Mouse (Mus musculus): ENCODE measurements around the gene Hrh2. TPM values are rescaled to one million over a fixed set of nuclear protein-coding genes. Genes with fewer than 3 reads are reported as not detected.

The Hrh2 gene
- polyA plus RNA-seq, 1 experiment: 0.53 TPM

- H3K27ac ChIP-seq (ENCODE audit: insufficient read depth, low read depth, low read length): no peak overlapping the region
- H3K36me3 ChIP-seq (ENCODE audit: control insufficient read depth, insufficient read depth, low read length): no peaks in the 10 kb centered on the region
- no peaks in the 10 kb centered on the region for H3K4me1 ChIP-seq (ENCODE audit: control insufficient read depth, insufficient read depth, low read length)
- 81% methylated on average over 15 of the region's 15 CpGs for WGBS
- no peaks in the 10 kb centered on the region for H3K27me3 ChIP-seq (replicated peaks; ENCODE audit: control insufficient read depth, insufficient read depth, low read length)
- no peak for DNase-seq
- H3K4me3 ChIP-seq (ENCODE audit: insufficient read depth, low read depth, low read length): no peak overlapping the region
- TF ChIP-seq POLR2A (IDR thresholded peaks at IDR 0.05; ENCODE audit: low read depth, low read length) (no peak), CTCF (conservative IDR thresholded peaks at IDR 0.05; ENCODE audit: insufficient read depth, insufficient read length, low read depth, low read length) (no peak)
Observed at GRCm38 (mm10) chr13:54262741-54263510, 71.0 kb downstream of the Hrh2 start.

- Histone ChIP-seq H3K36me3 (ENCODE audit: control insufficient read depth, insufficient read depth, low read length) (no peaks in the 10 kb centered on the region), H3K27me3 (replicated peaks; ENCODE audit: control insufficient read depth, insufficient read depth, low read length) (no peaks in the 10 kb centered on the region), H3K4me3 (ENCODE audit: insufficient read depth, low read depth, low read length) (no peak overlapping the region), H3K27ac (ENCODE audit: insufficient read depth, low read depth, low read length) (no peak overlapping the region), H3K4me1 (ENCODE audit: control insufficient read depth, insufficient read depth, low read length) (no peaks in the 10 kb centered on the region)
- no peak for DNase-seq
- TF ChIP-seq CTCF (conservative IDR thresholded peaks at IDR 0.05; ENCODE audit: insufficient read depth, insufficient read length, low read depth, low read length) (no peak), POLR2A (IDR thresholded peaks at IDR 0.05; ENCODE audit: low read depth, low read length) (no peak)
- WGBS: 77% methylated on average over 6 of the region's 6 CpGs
Observed at GRCm38 (mm10) chr13:54263641-54264040, 71.7 kb downstream of the Hrh2 start.

- TF ChIP-seq CTCF (conservative IDR thresholded peaks at IDR 0.05; ENCODE audit: insufficient read depth, insufficient read length, low read depth, low read length) (no peak), POLR2A (IDR thresholded peaks at IDR 0.05; ENCODE audit: low read depth, low read length) (no peak)
- no peak for DNase-seq
- no peak overlapping the region for H3K27ac ChIP-seq (ENCODE audit: insufficient read depth, low read depth, low read length)
- 29% methylated on average over 9 of the region's 9 CpGs for WGBS
- no peaks in the 10 kb centered on the region for H3K36me3 ChIP-seq (ENCODE audit: control insufficient read depth, insufficient read depth, low read length)
- no peaks in the 10 kb centered on the region for H3K27me3 ChIP-seq (replicated peaks; ENCODE audit: control insufficient read depth, insufficient read depth, low read length)
- H3K4me1 ChIP-seq (ENCODE audit: control insufficient read depth, insufficient read depth, low read length): no peaks in the 10 kb centered on the region
- H3K4me3 ChIP-seq (ENCODE audit: insufficient read depth, low read depth, low read length): no peak overlapping the region
Observed at GRCm38 (mm10) chr13:54266472-54266871, 74.5 kb downstream of the Hrh2 start.

- Histone ChIP-seq H3K4me3 (ENCODE audit: insufficient read depth, low read depth, low read length) (no peak overlapping the region), H3K4me1 (ENCODE audit: control insufficient read depth, insufficient read depth, low read length) (no peaks in the 10 kb centered on the region), H3K27me3 (replicated peaks; ENCODE audit: control insufficient read depth, insufficient read depth, low read length) (no peaks in the 10 kb centered on the region), H3K27ac (ENCODE audit: insufficient read depth, low read depth, low read length) (no peak overlapping the region), H3K36me3 (ENCODE audit: control insufficient read depth, insufficient read depth, low read length) (no peaks in the 10 kb centered on the region)
- no peak for TF ChIP-seq CTCF (conservative IDR thresholded peaks at IDR 0.05; ENCODE audit: insufficient read depth, insufficient read length, low read depth, low read length)
- no peak for TF ChIP-seq POLR2A (IDR thresholded peaks at IDR 0.05; ENCODE audit: low read depth, low read length)
- WGBS: 82% methylated on average over 2 of the region's 3 CpGs
- no peak for DNase-seq
Observed at GRCm38 (mm10) chr13:54269087-54269486, 77.2 kb downstream of the Hrh2 start.

GRCm38 (mm10) chr13:54269628-54270027, 77.7 kb downstream of the Hrh2 start:
- H3K4me3 ChIP-seq (ENCODE audit: insufficient read depth, low read depth, low read length): no peak overlapping the region
- no peak for DNase-seq
- TF ChIP-seq POLR2A (IDR thresholded peaks at IDR 0.05; ENCODE audit: low read depth, low read length): no peak
- no peak for TF ChIP-seq CTCF (conservative IDR thresholded peaks at IDR 0.05; ENCODE audit: insufficient read depth, insufficient read length, low read depth, low read length)
- H3K27ac ChIP-seq (ENCODE audit: insufficient read depth, low read depth, low read length): no peak overlapping the region
- H3K4me1 ChIP-seq (ENCODE audit: control insufficient read depth, insufficient read depth, low read length): no peaks in the 10 kb centered on the region
- H3K27me3 ChIP-seq (replicated peaks; ENCODE audit: control insufficient read depth, insufficient read depth, low read length): no peaks in the 10 kb centered on the region
- no peaks in the 10 kb centered on the region for H3K36me3 ChIP-seq (ENCODE audit: control insufficient read depth, insufficient read depth, low read length)
- WGBS: 60% methylated on average over 8 of the region's 8 CpGs

GRCm38 (mm10) chr13:54272076-54272475, 80.1 kb downstream of the Hrh2 start:
- 88% methylated on average over 7 of the region's 7 CpGs for WGBS
- Histone ChIP-seq H3K36me3 (ENCODE audit: control insufficient read depth, insufficient read depth, low read length) (no peaks in the 10 kb centered on the region), H3K4me1 (ENCODE audit: control insufficient read depth, insufficient read depth, low read length) (no peaks in the 10 kb centered on the region), H3K27me3 (replicated peaks; ENCODE audit: control insufficient read depth, insufficient read depth, low read length) (no peaks in the 10 kb centered on the region; the same call in 1 of the 2 replicates), H3K4me3 (ENCODE audit: insufficient read depth, low read depth, low read length) (no peak overlapping the region), H3K27ac (ENCODE audit: insufficient read depth, low read depth, low read length) (no peak overlapping the region)
- DNase-seq: no peak
- no peak for TF ChIP-seq CTCF (conservative IDR thresholded peaks at IDR 0.05; ENCODE audit: insufficient read depth, insufficient read length, low read depth, low read length)
- no peak for TF ChIP-seq POLR2A (IDR thresholded peaks at IDR 0.05; ENCODE audit: low read depth, low read length)

- no peaks in the 10 kb centered on the region; the same call in 1 of the 2 replicates for H3K27me3 ChIP-seq (replicated peaks; ENCODE audit: control insufficient read depth, insufficient read depth, low read length)
- TF ChIP-seq POLR2A (IDR thresholded peaks at IDR 0.05; ENCODE audit: low read depth, low read length): no peak
- no peak for TF ChIP-seq CTCF (conservative IDR thresholded peaks at IDR 0.05; ENCODE audit: insufficient read depth, insufficient read length, low read depth, low read length)
- no peak for DNase-seq
- no peak overlapping the region for H3K4me3 ChIP-seq (ENCODE audit: insufficient read depth, low read depth, low read length)
- H3K36me3 ChIP-seq (ENCODE audit: control insufficient read depth, insufficient read depth, low read length): no peaks in the 10 kb centered on the region
- H3K4me1 ChIP-seq (ENCODE audit: control insufficient read depth, insufficient read depth, low read length): no peaks in the 10 kb centered on the region
- no peak overlapping the region for H3K27ac ChIP-seq (ENCODE audit: insufficient read depth, low read depth, low read length)
- 77% methylated on average over 6 of the region's 6 CpGs for WGBS
Observed at GRCm38 (mm10) chr13:54277406-54277805, 85.5 kb downstream of the Hrh2 start.

Data from kidney, adult 2 months (tissue).